Mouse (Mus musculus) heart, adult 11 months (tissue): ENCODE data around the gene 4930519P11Rik.

Experiments used
- DNase-seq: peaks from one replicate; pipeline ENCODE4 v3.0.0; 2022

Gene 4930519P11Rik

DNA sequence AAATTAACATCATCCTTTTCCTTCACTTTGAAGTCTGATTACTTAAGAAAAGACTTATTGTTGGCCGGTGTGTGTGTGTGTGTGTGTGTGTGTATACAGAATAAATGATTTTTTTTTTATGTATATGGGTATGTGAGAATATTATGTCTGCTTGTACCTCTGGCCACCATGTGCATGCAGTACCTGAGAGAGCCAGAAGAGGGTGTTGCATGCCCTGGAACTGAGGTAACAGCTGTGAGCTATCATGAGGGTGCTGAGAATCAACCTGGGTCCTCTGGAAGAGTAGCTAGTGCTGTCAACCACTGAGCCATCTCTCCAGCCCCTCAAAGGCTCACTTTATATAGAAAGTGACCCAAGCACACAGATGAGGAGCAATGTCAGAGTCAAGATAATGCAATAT is 31.8 kb downstream of the 4930519P11Rik start:
- no peak for DNase-seq

- DNase-seq = peak; percentile 97
These were observed 32.7 kb downstream of the 4930519P11Rik start for GRCm38 (mm10) chr2:154580586-154580985.

DNA sequence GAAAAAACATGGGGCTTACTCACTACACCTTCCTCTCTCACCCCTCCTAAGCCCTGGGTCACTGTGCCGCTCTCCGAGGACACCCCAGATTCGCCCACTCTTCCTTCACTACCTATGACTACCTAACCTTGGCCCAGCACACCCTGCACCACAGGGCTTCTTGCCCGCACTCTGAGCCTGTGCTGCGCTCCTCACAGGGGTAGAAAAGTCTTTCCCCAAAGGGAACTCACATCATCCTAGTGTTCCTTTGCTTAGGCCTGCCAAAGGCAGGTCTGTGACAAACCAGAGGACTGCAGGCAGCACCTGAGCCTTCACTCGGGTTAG is 35.5 kb downstream of the 4930519P11Rik start:
- no peak for DNase-seq

DNA sequence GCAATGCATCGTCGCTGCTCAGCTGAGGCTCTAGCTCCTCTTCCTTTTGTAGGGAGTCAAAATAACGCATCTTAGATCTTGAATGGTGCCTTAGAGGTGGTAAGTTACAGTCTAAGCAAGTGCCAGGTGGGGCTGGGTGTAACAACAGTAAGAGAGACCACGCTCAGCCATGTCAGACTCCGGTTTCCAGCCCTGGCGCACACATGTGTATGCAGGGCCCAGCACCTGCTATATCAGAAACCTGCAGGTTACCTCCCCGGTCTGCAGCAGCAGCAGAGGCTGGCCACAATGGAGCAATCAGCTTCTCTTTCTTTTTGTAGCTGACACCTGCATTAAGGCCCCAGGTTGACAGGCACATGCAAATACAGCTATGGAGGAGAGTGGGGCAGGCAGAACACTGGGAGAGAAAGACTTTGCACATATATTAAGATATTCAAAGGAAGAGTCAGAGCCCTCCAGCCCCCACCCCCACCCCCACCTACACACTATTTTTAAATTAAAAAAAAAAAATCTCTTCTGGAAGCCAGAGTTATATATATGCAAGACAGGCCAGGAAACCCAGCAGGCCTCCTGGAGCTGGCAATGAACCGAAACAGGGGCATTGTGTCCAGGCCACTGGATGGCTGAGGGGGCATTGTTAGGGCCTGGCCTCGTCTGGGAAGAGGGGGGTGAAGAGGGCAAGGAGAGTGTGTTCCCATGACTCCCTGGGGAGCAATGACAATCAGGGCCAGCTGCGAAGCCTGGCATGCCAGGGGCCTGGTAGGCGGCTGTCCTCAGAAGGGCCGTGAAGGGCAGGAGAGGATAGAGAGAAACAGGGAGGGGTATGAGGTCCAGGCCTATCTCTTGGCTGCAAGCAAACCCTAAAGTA is 36.1 kb downstream of the 4930519P11Rik start:
- no peak for DNase-seq

GRCm38 (mm10) chr2:154574271-154574670 is 39.0 kb downstream of the 4930519P11Rik start:
- DNase-seq = no peak

- DNase-seq = no peak
These were observed 40.2 kb downstream of the 4930519P11Rik start for GRCm38 (mm10) chr2:154572996-154573395.

GRCm38 (mm10) chr2:154571976-154572375 is 41.3 kb downstream of the 4930519P11Rik start:
- no peak for DNase-seq

DNA sequence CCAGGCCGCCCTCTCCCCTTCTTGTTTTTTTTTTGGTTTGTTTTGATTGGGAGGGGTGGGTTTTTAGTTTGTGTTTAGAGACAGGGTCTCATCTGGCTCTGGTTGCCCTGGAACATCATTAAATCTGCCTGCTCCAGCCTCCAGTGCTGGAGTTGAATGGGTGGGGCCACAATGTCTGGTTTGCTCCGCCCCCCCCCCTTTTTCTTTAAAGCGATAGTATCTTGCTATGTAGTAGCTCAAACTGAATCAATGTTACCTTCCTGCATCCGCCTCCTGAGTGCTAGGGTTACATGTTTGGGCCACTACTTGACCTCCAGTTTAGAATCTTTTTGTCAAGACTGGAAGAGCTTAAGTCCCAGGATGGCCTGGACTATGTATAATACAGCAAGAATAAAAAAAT is 42.0 kb downstream of the 4930519P11Rik start:
- DNase-seq = no peak

DNA sequence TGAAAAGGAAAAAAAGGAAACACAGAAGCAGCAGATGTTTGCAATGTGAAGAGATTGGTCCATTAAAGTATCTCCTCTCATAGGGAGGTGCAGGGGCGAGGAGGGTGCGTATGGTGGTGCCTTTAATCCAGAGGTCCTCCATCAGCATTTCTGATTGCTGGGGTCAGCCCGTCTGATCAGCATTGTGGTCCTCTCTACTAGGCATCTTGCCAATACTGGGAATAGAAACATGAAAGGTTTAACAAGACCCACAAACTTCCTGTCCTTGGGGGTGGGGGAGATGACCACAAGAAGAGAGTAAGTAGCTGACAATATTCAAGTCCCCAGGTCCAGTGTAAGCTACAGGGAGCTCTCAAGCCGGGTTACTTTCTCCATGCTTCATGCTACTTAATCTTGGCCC is 42.6 kb downstream of the 4930519P11Rik start:
- no peak for DNase-seq

DNA sequence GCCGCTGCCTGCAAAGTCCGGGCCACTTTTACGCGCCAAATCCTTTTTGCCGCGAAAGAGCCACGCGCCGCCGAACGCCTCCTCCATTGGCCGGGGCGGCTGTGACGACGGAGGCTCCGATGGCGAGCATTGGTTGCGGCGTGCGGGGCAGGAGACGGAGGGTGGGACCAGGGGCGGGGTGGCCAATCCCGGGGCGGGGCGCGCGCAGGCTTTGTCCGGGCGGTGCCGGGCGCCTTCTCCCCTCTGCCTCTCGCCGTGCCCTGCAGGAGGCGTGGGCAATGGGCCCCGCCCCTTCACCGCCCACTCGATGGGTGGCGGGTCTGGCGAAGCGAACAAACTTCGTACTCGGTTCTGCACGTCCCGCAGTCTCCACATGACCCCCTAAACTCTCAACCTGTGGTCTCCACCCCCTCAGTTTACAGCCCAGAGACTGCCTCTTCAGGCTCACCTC is 43.4 kb downstream of the 4930519P11Rik start, which contains the start of gene E2f1:
TSS of gene E2f1 (minus strand) at position 57 of the 451 bp plus-strand sequence.
- peak; percentile 100 for DNase-seq

GRCm38 (mm10) chr2:154569071-154569748 is 44.0 kb downstream of the 4930519P11Rik start:
- peak; percentile 96 for DNase-seq

DNA sequence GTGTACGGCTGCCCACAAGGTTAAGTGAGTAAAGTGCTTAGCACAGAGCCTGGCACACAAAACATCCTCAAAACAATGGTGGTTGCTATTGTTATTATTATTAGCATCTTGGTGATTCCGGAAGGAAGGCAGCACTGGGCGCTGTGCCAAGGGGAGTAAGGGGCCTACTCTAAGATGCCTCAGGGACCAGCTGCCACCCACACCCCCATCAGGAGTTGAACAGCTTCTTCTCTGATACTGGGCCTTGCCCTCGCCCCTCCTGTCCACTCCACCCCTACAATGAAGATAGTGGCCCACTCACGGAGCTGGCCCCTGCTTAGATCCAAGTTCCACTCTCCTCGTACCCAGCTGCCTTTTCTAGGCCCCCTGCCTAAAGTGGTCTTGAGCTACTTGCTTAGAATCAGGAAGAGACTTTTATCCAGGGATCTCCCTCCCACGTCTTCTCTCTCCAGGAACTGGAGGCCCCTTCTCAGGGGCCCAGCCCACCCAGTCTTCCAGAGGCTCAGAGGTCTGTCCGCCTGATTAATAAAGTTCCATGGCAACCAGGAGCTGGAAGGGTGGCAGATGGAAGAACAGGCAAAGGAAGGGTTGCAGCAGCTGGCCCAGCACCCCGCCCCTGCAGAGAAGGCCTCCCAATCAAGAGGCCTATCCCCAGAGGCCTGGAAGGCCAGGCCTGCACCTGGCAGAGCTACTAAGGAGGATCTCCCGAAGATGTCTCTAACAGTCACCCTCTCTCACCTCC is 44.7 kb downstream of the 4930519P11Rik start:
- peak; percentile 94 for DNase-seq

DNA sequence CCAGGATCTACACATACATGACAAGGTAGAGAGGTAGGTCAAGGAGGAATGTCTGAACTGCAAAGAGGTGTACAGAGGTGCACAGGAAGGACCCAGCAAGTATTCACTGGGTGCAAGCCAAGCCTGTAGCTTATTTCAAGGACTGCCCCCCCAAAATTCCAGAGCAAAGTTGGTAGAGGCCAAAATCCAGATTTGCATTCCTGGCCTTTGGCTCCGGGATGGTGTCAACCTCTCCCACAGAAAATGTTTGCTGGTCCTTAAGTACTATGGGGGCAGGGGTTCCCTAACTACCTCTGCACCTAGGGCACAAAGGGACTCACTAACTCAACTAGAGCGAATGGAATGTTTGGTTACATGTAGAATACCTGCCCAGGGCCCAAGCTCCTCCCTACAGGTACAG is 45.5 kb downstream of the 4930519P11Rik start:
- DNase-seq = no peak

DNA sequence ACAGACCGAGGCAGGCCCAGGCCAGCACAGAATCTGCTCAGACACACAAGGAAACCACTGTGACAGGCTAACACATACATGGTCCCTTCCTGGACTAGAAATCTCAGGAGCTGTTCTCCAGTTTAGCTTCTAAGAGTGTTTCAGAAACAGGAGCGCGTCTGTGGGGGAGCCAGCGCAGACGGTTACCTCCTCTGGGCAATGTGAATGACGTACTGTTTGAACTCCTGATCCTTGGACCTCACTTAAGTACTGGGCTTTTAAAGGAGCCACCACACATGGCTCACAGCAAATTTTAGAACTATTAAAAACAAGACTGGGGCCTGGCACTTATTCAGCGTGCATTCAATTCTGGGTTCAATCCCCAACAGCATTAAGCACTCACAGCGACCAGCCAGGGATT is 46.6 kb downstream of the 4930519P11Rik start:
- no peak for DNase-seq

DNA sequence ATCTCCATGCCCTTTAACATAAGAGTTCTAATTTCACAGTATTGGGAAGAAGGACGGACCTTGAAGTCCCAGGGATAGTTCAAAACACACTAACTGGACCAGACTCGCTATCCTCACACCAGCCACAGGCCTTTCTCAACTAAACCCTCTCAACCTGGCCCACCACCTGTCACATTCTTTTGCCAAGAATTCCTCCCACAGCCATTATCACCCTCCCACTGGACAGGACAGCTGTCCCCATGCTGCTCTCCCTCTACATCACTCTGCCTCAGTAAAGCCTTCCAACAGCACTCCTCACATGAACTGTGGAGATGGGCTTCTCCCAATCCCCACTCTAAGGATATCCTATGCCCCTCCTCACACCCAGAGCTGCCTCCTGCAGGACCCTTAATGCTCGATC is 47.7 kb downstream of the 4930519P11Rik start:
- DNase-seq = no peak

- DNase-seq = no peak
These were observed 49.5 kb downstream of the 4930519P11Rik start for GRCm38 (mm10) chr2:154563612-154564170.
